Mouse (Mus musculus) layer of hippocampus, postnatal 36 days (tissue): ENCODE results near the gene Gm49380. TPM values are rescaled to one million over a fixed set of nuclear protein-coding genes. Genes with fewer than 3 reads are reported as not detected.
"Not testable (repeated sequence)": the region's sequence is repeated elsewhere in the genome, so short reads cannot be mapped to it uniquely, and the experiment has no call there.

Experiments used
- DNase-seq, 2 experiments: peaks; one replicate each; pipeline ENCODE4 v3.0.0; 2022
- total RNA-seq, 2 experiments: library from RNA; stranded (reverse); gene quantifications; 2 replicates each; pipeline ENCODE4 v1.2.3; 2021

Gm49380 gene
- total RNA-seq, 2 experiments from 2014 or later = 0.35 to 0.61 TPM

DNA sequence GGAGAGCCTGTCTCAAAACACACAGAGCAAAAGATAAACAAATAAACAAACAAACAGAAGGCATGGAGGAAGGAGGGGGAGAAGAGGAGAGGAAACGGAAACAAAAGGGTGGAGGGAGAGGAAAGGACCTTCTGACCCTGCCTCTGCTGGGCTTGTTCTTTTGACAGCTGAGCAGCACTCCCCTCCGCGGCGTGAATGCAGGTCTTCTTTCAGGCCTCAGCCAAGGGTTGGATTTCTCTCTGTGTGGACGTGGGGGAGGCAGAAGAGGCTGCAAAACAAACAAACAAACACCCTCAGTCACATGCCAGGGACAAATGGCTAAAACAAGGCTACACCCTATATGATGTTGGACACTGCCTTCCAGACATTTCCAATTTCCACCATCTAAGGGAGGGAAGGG is 11.7 kb upstream of the Gm49380 start:
- DNase-seq = no peak

DNA sequence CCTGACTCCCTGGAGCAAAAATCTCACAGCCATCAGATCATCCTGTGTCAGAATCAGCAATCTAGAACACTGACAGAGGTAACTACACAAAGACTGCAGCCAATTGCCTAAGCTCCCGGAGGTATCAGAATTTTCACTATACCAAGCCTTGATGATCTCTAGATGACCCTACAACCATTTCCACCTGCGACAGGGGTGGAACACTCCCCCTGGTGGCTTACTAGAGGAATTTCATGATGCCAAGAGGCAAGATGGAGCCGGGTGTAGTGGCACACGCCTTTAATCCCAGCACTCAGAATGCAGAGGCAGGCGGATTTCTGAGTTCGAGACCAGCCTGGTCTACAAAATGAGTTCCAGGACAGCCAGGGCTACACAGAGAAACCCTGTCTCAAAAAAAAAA is 11.0 kb upstream of the Gm49380 start:
- no peak for DNase-seq

DNA sequence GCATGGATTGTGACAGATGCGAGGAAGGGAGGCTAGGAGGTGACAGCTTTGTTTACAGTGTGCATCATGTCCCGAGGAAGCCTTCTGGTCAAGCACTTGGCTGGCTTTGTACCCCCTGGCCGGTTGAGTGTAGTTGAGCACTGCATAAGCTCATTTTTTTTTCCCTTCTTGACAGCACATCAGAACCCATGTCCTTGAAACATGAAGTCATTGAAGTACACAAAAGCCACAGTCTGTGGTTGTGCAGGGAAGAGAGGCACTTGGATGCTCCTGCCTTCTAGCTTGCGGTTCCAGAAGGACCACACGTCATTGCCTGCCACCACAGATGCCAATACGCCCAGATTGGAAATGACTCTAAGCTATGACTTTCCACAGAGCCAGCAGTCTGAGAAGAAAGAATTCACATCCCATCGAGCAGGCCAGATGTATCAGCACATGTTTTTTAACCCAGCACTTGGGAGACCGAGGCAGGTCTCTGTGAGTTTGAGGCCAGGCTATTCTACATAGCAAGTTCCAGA is 6.7 kb upstream of the Gm49380 start:
- no peak for DNase-seq

DNA sequence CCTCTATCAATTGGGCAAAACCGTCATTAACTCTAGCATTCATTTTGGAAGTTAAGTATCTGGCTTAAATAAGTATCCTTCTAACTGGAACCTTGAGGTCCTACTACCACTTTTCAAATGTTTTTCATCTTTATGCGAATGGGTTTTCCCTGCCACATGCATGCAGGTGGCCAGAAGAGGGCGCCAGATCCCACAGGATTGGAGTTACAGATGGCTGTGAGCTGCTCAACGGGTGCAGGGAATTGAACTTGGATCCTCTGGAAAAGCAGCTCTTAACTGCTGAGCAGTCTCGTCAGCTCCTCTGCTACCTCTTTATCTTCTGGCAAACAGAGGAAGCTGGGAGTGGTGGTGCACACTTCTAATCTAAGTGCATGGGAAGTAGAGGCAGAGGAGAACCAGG is 5.7 kb upstream of the Gm49380 start:
- DNase-seq = no peak

DNA sequence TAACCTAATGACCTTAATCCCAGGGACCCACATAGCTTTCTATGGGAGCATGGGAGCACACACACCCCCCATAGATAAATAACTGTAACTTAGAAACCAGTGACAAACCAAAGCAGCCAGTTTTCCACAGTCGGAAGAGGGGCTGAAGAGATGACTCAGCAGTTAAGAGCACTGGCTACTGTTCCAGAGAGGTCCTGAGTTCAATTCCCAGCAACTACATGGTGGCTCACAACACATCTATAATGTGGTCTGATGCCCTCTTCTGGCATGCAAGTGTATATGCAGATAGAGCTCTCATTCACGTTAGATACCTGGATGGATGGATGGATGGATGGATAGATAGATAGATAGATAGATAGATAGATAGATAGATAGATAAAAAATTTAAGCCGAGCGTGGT is 2.9 kb upstream of the Gm49380 start:
- DNase-seq = no peak

DNA sequence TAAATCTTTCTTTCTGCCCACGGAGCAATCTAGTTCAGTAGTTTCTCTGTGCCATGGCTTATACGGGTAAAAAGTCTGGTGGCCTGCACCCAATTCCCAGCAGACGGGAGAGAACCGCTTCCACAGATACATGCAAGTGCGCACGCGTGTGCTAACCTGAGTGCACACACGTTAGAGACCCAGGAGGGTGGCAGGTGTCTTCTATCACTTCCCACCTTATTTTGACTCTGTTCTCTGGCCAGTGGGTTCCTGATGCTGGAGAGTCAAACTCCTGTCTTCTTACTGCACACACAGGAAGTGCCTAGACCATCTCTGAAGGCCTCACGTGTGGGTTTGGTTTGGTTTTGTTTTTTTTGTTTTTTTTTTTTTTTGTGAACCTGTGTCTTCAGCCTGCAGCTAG is 2.3 kb upstream of the Gm49380 start:
- DNase-seq = no peak

DNA sequence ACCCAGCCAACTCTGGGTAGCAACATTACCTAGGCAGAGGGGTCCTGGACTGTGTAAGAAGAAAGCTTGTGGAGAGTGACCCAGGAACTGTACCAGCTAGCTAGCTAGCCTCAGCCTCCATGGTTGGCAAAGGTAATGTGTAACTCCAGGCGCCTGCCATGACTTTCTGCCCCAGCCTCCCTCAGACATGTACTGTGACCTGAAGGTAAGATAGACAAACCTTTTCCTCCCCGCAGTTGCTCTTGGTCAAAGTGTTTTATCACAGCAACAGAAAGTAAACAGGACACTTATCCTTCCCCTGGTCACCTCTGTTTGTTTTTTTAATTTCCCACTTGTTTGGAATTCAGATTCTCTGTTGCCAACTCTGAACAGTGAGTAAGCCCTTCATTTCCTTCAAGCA is 1.2 kb upstream of the Gm49380 start:
- no peak for DNase-seq

DNA sequence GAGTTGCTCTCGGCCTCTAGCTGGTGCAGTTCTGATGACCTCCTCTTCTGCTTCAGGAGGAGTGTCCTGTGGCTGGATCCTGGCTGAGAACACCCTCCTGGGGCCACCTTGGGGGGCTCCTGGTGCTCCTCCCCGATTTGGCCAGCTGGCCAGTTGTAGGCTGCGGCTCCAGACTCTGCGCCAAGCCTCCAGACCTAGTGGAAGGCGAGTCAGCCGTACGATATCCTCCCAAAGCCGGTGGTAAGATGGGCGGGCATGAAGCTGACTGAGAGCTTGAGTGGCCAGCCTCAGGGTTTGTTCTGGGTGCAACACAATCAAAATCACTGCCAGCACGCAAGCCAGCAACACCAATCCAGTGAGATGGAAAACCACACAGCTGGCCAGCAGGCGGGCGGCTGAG is 1.4 kb downstream of the Gm49380 start:
- DNase-seq = not testable (repeated sequence)

DNA sequence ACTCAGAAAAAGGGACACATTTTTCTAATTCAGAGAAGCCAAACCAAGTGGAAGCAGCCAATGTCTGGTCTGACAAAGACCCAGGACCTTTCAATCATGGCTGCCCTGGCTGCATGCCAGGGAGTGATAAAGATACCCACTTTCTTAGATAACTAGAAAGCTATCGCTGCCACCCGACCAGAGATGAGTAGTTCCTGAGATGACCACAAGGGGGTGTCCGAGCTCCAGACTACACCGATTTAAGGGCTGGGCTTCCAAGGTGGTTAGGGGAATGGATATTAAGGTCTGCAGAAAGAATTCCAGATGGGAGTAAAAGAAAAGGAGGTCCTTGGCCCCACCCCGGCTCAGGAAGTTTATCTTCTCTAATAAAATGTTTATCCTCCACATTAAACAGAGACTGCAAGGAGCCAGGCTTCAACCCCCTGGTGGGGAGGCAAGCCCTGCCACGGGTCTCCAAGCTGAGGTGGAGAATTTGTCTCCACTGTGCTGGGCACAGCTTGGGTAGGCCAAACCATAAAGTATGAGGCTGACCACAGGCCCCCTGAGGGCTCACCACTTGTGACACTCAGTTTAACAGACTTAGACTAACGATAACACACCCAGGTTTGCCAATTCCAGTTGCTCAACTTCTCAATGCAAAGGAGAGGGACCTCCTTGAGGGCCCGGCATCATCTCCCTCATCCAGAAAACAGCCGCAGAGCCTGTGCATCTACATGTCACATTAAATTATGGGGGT is 3.8 kb downstream of the Gm49380 start:
- DNase-seq = peak; percentile 70 to 81

DNA sequence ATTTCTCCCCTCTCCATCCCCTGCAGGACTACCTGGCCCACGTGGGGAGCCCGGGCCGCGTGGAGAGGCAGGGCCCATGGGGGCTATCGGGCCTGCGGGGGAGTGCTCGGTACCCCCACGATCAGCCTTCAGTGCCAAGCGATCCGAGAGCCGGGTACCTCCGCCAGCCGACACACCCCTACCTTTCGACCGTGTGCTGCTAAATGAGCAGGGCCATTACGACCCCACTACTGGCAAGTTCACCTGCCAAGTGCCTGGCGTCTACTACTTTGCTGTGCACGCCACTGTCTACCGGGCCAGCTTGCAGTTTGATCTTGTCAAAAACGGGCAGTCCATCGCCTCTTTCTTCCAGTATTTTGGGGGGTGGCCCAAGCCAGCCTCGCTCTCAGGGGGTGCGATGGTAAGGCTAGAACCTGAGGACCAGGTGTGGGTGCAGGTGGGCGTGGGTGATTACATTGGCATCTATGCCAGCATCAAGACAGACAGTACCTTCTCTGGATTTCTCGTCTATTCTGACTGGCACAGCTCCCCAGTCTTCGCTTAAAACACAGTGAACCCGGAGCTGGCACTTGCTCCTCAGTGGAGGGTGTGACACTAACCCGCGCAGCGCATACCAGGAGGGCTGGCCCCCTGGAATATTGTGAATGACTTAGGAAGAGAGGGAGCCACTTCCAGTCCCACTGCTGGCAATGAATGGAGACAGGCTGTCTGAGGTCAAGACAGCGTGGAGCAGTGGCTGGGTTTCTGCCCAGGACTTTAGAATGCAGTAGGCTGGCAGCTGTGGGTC is 4.8 kb downstream of the Gm49380 start:
- no peak for DNase-seq

DNA sequence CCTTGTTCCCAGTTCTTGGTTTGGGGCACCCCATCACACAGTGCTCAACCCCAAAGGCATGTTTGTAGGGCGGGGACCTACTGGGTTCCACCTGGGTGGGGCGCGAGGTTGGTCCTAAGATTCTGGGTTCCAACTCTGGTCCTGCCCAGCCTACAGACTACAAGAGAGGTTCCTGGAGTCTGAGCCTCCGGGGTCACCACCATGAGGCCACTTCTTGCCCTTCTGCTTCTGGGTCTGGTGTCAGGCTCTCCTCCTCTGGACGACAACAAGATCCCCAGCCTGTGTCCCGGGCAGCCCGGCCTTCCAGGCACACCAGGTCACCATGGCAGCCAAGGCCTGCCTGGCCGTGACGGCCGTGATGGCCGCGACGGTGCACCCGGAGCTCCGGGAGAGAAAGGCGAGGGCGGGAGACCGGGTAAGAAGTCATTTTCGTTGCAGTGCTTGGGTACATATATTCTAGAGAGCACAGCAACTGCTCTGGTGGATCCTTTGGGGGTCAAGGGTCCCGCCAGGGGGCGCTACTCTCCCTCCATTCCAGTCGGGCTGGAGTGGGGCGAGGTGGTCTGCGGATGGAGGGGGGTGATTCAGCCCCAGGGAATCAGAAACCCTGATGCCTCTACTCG is 5.6 kb downstream of the Gm49380 start:
- no peak for DNase-seq

DNA sequence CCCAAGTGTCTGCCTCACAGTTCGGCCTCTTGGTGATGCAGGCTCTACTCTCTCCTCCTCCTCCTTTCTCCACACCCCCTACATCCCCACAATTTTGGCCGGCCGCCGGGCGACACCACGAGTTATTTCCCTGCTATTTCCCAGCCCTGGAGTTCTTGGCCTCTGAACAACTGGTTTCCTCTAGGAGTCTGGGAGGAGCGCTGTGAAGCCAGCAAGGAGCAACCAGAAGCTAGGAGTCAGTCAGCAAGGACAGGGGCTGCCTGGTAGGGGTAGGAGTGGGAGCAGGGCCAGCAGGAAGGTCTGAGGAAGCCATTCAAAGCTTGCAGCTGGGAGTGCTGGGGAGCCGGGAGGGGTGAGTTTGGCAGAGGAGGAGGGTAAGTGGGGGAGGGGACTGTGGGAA is 6.2 kb downstream of the Gm49380 start, which contains the start of gene C1qtnf5:
TSS of gene C1qtnf5 (plus strand) at position 136 of the 400 bp plus-strand sequence.
- DNase-seq = peak; percentile 71 to 77

DNA sequence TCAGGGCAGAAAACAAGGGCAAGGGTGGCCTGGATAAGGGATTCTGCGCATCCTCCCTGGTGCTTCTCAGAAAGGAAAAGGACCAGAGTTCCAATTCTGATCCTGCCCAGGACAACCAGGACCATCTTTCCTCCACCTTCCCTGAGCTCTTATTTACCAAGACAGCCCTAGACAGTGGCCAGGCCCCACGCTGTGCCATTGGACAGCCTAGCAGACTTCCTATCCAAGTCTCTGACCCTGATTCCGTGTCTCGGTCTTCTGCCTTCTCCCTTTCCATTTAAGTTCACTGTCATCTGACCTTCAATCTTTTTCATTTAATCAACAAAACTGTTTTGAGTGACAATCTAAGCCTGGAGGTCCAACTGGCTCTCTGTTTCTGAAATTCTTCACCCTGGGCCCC is 6.7 kb downstream of the Gm49380 start:
- DNase-seq = no peak

DNA sequence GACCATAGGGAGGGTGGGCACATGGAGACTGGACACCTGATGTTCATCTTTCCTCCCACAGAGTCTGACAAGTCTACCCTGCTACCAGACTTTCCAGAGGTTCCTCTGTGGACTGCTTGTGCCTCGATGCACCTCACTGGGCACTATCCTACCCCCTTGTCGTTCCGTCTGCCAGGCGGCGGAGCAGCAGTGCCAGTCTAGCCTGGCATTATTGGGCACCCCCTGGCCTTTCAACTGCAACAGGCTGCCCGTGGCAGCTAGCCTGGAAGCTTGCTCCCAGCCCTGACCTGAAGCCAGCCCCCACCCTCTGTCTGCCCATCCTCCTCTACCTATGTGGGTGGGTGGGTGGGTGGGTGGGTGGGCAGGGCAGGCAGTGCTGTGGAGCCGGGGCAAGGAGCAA is 7.1 kb downstream of the Gm49380 start:
- DNase-seq = no peak

DNA sequence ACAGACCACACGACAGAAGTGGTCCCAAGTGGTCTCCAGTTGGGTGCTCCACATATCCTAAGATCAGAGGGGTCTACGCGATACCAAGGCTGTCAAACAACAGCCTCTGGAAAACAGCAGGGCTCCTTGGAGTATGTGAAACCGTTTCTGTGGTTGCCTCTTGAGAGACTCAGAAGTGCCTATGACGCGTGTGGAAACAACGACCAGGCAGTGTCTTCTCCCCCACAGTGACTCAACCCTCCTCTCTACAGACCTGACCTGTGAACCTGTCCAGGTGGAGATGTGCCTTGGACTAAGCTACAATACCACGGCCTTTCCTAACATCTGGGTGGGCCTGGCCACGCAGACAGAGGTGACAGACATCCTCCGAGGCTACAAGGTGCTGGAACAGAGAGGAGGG is 7.5 kb downstream of the Gm49380 start:
- DNase-seq = no peak

DNA sequence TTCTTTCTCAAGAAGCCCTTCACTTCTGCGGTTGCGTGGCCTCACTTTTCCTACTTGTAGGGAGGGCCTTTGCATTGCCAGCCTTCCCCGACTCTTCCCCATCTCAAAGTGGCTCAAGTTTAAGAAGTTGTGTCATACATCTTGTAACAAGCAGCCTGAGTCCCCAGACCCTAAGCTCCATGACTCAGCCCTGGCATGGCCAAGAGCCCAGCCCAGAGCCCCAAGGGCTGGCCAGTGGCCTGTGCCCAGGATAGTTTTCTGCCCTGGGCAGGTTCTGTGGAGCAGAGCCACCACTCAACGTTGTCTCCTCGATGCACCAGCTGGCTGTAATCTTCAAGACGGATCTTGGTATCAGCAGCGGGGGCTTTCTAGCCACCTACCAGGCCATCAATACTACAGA is 8.4 kb downstream of the Gm49380 start:
- DNase-seq = no peak

DNA sequence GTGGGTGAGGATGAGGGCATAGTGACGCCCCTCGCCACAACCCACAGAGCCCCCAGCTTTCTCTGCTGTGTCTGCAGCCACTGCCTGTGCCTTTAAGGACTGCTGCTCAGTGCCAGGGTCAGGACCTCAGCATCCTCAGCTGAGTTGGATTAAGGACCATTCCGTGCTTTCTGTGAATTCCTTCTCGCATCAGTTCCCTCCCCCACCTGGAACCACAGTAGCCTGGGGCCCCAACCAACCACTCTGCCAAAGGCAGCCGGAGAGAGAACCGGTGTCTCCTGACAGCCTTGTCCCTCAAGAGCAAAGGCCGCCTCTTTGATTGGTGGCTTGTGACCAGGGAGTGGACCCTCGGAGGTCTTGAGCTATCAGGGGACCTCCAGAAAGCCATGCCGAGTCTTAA is 11.8 kb downstream of the Gm49380 start, which contains the start of gene Mfrp:
TSS of gene Mfrp (plus strand) at position 240 of the 400 bp plus-strand sequence.
- DNase-seq = no peak

DNA sequence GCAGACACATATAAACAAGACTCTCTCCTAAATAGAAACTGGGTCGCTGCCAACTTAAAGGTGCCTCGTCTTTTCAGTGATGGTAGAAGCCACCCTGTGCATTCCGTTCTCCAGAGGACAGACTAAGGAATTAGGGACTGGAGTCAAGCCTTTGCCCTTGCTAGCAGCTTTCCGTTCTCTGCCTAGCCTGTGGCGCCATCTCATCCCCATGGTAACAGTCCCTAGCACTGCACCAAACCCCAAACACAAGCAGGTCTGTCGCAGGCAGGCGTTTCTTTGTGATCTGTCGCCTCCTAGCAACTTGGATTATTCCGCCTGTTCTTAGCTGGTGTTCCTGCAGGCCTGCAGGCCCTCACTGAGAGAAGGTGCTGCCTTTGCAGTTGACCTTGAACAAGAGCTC is 16.8 kb downstream of the Gm49380 start:
- DNase-seq = peak; percentile 57 to 70

DNA sequence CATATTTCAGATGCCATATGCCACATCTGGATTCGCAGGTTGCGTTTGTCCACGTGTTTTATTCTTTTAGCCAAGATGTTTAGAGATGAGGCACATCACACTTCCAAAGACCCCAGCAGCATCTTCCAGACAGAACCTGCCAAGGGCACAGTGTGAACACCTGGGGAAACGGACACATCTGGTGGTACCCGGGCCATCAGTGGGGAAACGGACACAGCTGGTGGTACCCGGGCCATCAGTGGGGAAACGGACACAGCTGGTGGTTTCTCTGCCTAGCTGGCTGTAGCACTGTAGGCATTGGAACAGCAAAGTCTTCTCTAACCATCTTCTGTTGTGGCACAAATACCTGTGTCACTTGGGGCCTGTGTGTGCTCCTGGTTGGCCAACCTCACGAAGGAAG is 17.5 kb downstream of the Gm49380 start:
- no peak for DNase-seq

DNA sequence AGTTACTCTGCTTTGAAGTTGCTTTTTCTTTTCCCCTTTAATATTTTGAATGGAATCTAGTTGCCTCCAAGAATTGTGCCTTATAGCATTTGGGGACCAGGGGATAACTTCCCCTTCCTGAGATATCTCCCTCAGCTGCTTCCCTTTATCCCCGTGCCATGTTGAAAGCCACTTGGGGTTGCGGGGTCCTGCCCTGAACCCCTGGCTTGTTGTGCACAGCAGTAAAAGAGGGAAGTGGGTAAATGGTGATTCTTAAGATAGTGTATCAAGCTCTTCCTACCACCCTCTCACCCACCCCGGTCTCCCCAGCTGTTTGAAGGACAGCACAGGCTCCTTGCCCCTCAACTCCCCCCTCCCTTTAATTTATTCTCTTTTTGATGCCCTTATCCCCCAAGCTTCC is 18.6 kb downstream of the Gm49380 start:
- no peak for DNase-seq

DNA sequence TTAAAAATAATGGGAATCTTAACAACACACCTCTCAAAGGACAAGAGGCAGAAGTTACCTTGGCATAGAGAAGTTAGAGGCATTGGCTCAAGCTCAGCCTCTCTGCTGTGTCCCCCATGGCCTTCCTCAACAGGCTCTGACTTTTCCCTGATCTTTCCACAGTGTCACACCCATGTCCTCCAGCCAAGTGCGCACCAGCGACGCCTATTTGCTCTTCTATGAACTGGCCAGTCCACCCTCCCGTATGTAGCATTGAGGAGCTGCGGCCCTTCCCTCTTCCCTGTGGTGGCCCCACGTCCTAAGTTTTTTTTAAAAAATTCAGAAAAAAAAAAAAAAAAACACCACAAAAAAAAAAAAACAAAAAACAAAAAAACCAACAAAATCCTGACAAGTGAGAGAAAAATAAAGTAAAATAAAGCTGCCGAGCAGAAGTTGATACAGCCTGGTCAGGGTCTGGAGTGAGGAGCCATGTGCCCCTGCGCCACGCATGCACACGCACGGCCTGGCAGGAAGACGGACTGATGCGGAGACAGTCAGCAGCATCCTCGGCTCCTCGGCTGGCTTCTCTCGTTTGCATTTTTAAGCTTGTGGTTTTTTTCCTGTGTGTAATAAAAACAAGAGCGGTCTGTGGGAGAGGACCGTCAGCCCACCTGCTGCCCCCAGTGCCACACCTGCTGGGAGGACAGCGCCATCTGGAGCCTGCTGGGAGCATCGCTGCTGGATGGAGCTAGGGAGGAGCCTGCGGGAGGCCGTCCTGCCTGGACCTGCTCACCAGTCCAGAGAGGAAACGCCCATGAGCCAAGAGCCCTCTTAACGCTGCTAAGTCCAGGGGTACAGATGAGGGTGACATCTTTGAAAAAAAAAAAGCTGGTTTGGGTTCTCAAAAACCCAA is 19.4 kb downstream of the Gm49380 start:
- DNase-seq = peak; percentile 79 to 81
